Mouse (Mus musculus) A20 (cell line): ENCODE data around the gene Pdzd2.

Experiments
- DNase-seq: peaks from one replicate; pipeline ENCODE4 v3.0.0-alpha.2; 2011; ENCODE audit warnings: low read depth, low spot score

The Pdzd2 gene

GRCm38 (mm10) chr15:12481261-12481660, 258.5 kb downstream of the Pdzd2 start:
- DNase-seq, result no peak

GRCm38 (mm10) chr15:12480369-12480768, 259.4 kb downstream of the Pdzd2 start:
- DNase-seq, result no peak

GRCm38 (mm10) chr15:12479326-12479725, 260.4 kb downstream of the Pdzd2 start:
- DNase-seq, result peak; percentile 22

GRCm38 (mm10) chr15:12473596-12473995, 266.1 kb downstream of the Pdzd2 start:
- no peak for DNase-seq

GRCm38 (mm10) chr15:12472646-12473045, 267.1 kb downstream of the Pdzd2 start:
- DNase-seq, result no peak

- no peak for DNase-seq
Observed at GRCm38 (mm10) chr15:12470900-12471838, 268.6 kb downstream of the Pdzd2 start.

GRCm38 (mm10) chr15:12468625-12469024, 271.1 kb downstream of the Pdzd2 start:
- DNase-seq, result no peak

- DNase-seq, result no peak
Observed at GRCm38 (mm10) chr15:12465748-12466147, 274.0 kb downstream of the Pdzd2 start.

GRCm38 (mm10) chr15:12456808-12457207, 282.9 kb downstream of the Pdzd2 start:
- no peak for DNase-seq

- no peak for DNase-seq
Observed at GRCm38 (mm10) chr15:12453343-12453742, 286.4 kb downstream of the Pdzd2 start.

GRCm38 (mm10) chr15:12452141-12452995, 287.4 kb downstream of the Pdzd2 start:
- DNase-seq, result no peak

- no peak for DNase-seq
Observed at GRCm38 (mm10) chr15:12451448-12451847, 288.3 kb downstream of the Pdzd2 start.

- no peak for DNase-seq
Observed at GRCm38 (mm10) chr15:12450790-12451189, 288.9 kb downstream of the Pdzd2 start.

GRCm38 (mm10) chr15:12449321-12449720, 290.4 kb downstream of the Pdzd2 start:
- DNase-seq, result no peak

GRCm38 (mm10) chr15:12447021-12447434, 292.7 kb downstream of the Pdzd2 start:
- no peak for DNase-seq

GRCm38 (mm10) chr15:12444551-12444950, 295.2 kb downstream of the Pdzd2 start:
- DNase-seq, result no peak

GRCm38 (mm10) chr15:12439351-12439751, 300.4 kb downstream of the Pdzd2 start:
- no peak for DNase-seq

- no peak for DNase-seq
Observed at GRCm38 (mm10) chr15:12438691-12439090, 301.0 kb downstream of the Pdzd2 start.

GRCm38 (mm10) chr15:12438081-12438480, 301.6 kb downstream of the Pdzd2 start:
- no peak for DNase-seq

- no peak for DNase-seq
Observed at GRCm38 (mm10) chr15:12435910-12436309, 303.8 kb downstream of the Pdzd2 start.

- DNase-seq, result no peak
Observed at GRCm38 (mm10) chr15:12433893-12434599, 305.7 kb downstream of the Pdzd2 start.

GRCm38 (mm10) chr15:12432879-12433278, 306.8 kb downstream of the Pdzd2 start:
- DNase-seq, result no peak
